Mouse (Mus musculus) telencephalon, adult 2 months (tissue): ENCODE results near the gene Zfp473.
"Not testable (repeated sequence)": the region's sequence is repeated elsewhere in the genome, so short reads cannot be mapped to it uniquely, and the experiment has no call there.

ENCODE experiments used
- DNase-seq: peaks from one replicate; pipeline ENCODE4 v3.0.0-alpha.2; 2011; ENCODE audit warnings: low read depth, low spot score

Zfp473 gene

DNA sequence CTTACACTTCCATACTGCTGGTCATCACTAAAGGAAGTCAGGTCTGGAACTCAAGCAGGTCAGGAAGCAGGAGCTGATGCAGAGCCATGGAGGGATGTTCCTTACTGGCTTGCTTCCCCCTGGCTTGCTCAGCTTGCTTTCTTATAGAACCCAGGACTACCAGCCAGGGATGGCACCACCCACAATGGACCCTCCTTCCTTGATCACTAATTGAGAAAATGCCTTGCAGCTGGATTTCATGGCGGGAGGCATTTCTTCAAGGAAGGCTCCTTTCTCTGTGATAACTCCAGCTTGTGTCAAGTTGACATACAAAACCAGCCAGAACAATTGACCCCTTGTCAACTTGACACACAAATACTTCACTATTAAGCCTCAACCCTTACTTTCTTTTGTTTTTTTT, at the start of gene Zfp473:
Zfp473 (minus strand) TSS at position 101 of the 400 bp plus-strand sequence.
- DNase-seq = not testable (repeated sequence)

DNA sequence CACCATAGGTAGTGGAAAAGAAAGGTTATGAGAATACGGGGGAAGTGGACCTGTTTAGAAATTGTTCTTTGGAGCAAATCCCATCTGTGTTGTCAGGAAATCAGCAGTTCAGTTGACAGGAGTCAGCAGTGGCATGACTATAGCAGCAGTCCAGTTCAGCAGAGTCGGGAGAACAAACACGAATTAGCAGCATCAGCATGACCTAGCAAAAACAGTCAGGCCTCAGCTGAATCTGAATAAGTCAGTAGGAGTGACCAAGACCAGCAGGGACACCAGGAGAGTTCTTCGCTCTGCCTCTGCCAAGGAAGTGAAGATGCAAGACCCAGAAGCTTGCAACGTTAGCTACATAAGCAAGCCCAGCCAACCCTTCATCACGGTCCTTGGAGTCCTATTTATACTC, 41.9 kb upstream of the Zfp473 start:
- DNase-seq = no peak

DNA sequence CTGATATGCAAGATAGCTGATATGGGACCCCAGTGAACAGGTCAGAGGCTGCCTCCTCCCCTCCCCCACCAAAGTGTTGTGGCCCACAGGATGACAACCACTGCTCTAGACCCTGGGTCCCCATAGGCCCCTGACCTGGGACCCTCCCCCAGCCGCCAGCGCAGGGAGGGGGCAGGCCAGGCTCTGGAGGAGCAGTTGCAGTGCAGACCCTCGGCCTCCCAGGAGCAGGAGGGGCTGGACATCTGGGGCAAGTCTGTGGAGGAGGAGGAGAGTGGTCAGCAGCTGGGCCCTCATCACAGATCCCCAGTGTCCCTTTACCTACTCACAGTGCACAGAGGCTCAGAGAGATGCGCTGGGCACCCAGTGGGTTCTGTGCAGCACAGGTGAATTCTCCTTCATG, 39.2 kb upstream of the Zfp473 start:
- DNase-seq = no peak

DNA sequence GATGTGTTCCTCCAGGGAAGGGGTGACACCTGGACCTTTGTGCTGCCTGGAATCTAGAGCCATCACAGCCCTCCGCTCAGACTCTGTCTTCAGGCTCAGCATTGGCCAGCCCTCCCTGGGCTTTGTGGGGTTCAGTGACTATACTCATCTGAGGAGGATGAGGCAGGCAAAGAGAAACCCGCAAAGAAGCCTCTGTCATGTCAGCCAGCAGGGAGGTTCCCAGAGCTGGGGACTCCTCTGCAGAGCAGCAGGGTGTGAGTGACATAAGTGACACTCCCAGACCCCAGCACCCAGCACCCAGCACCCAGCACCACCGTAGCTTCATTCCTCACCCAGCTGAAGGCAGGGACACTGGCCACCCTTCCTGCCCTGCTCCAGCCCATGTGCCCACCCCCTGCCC, 38.7 kb upstream of the Zfp473 start:
- DNase-seq = no peak

DNA sequence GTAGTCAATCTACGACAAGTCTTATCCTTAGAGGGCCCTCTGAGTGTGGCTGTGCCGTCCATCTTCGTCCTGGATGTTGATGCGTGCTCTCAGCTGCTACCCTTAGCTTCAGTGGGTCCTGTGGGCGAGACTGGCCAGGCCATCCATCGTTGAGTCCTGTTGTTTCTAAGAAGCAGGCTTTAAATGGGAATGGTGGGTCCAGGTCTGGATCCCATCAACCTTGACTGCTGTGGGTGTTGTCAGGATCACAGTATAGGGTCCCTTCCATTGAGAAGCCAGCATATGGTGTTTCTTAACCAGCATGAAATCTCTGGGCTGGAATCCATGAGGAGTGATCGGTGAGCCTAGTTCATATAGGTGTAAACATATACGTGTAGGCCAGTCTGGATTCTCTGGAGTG, 29.3 kb upstream of the Zfp473 start:
- DNase-seq = no peak

DNA sequence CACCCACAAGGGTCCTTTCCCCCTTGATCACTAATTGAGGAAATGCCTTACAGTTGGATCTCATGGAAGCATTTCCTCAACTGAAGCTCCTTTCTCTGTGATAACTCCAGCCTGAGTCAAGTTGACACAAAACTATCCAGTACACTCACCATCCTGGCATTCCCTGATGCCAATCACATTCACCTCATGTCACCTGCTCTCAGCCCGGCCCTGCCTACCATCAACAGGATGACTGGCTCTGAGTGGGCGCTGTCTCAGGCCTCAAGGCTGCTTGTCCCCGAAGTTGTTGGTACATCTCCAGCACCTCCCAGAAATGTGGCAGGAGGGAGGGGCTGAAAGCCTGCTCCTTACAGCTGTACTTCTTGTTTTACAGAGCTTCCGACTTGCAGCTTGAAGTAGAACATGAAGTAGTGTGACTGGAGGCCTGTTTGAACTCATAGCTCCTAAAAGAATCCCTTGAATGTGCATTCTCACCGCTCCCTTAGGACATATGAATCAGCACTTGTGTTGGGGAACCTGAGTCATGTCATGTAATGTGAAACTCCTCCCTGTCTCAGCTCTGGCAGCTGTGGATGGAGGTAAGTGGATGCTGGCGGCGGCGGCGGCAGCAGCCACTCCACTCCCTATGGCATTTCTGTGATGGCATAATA, 26.1 kb upstream of the Zfp473 start:
- no peak for DNase-seq

GRCm38 (mm10) chr7:44772591-44773204, 21.8 kb upstream of the Zfp473 start:
- no peak for DNase-seq

DNA sequence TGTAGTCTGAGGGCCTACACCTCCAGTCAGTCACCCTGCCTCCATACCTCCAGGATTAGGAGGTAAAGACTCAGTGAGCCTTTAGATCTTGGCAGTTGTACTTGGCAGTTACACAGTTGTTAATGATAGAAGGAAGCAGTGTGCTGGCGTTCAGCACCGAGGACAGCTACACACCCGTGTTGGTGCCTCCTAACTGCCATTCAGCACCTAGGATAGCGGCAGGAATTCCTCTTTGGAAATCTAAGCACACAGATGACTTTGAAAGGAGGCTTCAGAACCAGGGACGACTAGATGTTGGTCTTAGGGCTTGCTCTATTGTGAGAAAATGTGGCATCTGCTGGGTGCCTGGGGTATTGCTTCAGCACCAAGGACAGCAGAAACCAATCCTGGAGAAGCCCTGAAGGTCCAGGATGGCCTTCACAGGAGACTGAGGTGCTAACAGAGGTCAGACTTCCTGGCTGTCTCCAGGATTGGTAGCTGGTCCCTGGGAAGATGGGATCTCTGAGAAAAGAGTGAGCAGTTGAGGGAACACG, 19.3 kb upstream of the Zfp473 start:
- no peak for DNase-seq

GRCm38 (mm10) chr7:44768129-44768528, 17.3 kb upstream of the Zfp473 start:
- no peak for DNase-seq

DNA sequence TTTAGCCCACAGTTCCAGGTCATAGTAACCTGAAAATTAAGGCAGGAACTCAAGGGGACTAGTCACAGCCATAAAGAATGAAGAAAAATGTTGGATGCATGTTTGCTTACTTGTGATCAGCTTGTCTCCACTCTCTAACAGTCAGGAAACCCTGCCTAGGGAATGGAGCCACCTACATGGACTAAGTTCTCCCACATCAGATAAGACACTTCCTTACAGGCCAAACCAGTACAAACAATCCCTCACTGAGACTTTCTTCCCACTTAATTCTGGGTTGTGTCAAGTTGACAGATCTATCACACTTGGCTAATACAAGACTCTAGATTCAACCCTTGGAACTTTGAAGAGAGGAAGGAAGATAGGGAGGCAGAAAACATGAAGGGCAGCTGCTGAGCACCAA, 9.5 kb upstream of the Zfp473 start:
- no peak for DNase-seq

DNA sequence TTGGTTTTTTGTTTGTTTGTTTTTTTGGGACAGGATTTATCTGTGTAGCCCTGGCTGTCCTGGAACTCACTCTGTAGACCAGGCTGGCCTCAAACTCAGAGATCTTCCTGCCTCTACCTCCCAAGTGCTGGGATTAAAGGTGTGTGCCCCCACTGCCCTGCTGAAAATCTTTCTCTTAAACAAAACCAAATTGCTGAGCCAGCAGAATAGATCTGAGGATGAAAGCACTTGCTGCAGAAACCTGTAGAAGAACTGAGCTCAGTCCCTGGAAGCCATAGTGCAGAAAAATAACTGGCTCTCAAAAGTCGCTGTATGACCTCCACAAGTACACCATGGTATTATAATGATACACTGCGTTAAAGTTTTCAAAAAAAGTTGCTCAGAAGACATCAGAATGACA, 6.3 kb upstream of the Zfp473 start:
- DNase-seq = no peak

GRCm38 (mm10) chr7:44748101-44749044, 2.5 kb downstream of the Zfp473 start, which contains the start of gene Vrk3:
Vrk3 (plus strand) TSS chr7:44748413.
- peak; percentile 98 for DNase-seq

DNA sequence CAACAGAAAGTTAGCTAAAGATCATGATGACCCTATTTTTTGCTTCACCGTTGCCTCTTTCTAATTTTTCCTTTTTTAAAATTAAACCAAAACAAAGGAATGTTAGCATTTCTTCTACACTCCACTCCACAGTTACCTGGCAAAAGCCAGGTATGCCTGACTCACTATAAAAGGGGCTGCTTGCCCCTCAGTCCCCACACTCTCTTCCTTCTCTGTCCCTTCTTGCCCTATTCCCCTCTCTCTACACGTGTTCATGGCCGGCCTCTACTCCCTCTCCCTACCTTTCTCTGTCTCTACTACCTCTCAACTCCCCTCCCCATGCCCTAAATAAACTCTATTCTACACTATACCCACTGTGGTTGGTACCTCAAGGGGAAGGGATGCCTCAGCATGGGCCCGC, 3.7 kb downstream of the Zfp473 start:
- DNase-seq = no peak

DNA sequence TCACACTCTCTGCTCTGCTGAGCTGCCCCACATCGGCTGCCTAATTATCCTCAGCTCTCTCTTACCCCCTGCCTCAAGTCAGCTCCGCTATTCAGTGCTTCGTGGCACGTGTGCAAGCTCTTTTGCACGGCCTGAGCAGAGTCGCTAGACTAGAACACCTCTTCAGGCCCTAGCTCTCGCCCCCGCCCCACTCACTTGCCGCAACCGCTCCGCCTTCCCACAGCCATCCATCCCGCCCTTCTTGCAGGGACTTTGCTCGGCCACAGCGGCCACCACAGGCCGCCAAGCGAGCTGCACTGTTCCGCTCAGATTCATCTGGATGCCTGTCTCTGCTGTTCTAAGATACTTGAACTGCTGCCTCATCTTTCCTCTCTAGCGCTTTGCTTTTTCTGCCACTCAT, 5.8 kb downstream of the Zfp473 start:
- DNase-seq = peak; percentile 84

DNA sequence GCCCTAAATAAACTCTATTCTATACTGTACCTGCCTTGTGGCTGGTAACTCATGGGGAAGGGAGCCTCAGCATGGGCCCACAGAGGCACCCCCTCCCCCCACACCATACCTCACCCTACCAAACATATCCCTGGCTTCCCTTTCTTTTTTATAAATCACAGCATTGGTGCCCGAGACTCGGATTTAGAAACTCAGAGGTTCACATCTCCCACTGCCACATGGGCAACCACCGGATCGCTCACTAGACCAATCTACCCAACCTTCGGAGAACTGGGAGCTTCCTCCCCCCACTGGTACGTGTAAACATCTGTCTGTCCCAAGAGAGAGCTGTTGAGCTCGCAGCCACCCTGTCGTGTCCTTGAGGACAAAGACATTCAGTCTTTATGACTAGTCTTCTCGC, 6.6 kb downstream of the Zfp473 start:
- DNase-seq = no peak

- no peak for DNase-seq
Observed at GRCm38 (mm10) chr7:44741361-44741760, 9.5 kb downstream of the Zfp473 start.

DNA sequence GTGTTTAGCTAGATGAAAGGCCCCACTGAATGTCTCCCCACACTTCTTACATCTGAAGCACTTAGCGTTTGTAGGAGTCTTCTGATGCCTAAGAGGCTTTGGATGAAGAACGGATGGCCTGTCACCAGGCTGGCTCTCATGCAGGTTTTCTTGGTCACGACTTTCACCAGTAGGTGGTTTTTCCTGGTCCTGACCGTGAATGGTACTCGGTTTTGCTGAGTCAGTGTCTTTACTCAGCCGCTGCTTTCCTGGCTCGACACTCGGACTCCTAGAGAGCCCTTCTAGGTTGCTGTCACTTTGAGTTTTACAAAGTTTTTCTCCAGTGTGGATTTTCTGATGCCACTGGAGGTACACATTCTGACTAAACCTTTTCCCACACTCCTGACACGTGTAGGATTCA, 17.1 kb downstream of the Zfp473 start:
- no peak for DNase-seq

DNA sequence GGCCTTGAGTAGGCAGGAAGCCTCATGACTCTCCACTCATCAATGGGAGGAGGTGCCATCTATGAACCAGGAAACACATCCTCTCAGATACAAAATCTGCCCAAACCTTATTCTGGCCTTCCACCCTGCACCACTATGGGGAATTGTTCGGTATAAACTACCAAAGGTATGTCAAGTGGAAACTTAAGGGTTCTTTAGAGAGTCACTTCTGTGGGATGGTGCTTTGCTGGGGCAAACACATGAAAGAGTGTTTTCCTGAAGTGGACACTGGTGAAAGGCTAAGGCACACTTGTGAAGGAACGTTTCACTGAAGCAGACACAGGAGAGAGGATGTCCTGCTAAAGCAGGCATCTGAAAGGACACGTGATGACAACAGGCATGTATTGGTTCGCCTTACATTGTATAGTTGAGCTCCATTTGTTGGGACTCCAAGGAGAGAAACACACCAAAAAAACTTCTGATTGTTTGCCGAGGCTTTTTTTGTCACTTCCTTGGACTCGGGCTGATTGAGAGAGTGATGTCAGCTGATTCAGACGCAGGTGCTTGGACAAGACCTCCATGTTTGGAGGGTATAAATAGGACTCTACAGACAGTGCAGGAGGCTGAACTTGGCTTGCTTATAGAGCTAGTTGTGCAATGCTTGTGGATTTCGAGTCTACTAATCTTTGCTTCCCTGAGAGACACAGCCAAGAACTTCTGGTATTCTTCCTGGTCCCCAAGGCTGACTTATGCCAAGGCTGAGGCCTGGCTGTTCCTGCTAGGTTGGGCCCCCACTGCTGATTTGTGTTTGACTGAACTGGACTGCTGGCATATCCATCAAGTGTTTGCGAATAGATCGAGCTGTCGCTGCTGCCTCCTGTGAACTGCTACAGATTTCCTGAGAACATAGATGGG, 22.5 kb downstream of the Zfp473 start:
- DNase-seq = no peak

DNA sequence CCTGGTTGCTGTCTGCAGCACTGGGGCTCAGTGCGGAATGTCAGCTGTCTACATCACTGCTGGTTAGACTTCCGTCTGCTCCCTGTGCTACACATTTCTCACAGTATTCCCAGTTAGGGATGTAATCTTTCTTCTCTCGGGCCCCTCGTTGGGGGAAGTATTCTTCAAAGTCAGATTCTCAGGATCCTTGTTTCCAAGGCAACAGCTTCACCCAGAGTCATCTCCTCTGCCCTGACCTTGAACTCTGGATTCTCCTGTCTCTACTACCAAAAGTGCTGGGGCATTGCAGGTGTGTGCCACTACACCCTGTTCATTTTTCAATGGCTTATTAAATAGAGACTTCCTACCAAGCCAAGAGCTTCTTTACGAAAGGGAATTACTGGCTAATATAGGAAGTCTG, 23.7 kb downstream of the Zfp473 start:
- DNase-seq = no peak

DNA sequence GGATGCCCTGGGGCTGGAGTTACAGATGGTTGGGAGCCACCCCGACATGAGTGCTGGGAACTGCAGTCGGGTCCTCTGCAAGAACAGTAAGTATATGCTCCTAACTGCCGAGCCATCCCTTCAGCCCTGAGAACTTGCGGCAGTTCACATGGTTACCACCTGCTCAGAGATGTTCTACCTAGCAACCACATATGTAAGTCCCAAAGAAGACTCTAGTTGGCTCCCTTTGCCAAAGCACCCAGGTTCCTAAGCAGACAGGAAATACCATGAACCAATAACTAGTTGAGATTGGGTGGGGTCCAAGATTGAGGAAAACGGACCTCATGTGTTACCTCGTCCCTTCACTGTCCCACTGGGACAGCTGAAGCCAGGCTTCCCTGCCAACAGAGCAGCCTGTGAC, 24.5 kb downstream of the Zfp473 start:
- peak; percentile 50 for DNase-seq

DNA sequence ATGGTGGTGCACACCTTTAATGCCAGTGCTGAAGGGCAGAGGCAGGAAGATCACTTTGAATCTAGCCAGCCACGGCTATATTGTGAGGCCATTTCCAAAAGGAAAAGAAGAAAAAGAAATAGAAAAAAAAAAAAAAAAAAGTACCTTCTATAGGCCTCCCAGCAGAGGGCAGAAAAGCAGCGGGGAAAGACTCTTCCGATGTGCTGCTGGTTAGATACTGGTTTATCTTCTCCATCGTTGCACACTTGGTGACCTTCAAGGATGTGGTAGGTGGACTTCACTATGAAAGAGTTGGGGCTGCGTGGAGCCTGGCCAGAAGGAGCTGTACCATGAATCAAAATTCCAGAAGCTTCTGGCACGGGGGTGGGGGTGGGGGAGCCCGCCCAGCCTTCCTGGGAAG, 26.5 kb downstream of the Zfp473 start:
- no peak for DNase-seq
